Comparison of ENCODE assay signal across 9 mouse cellular contexts in genomic region chr5:128947093-128947492, GRCm38 (mm10). TPM values are rescaled to one million over a fixed set of nuclear protein-coding genes. Genes with fewer than 3 reads are reported as not detected.
DNase-seq lines count a peak whose midpoint lies in the region; ATAC-seq and TF ChIP-seq lines count a peak whose summit lies in the region.
"Had no signal": no experiment of that assay in that cellular context is flagged by ENCODE, and none has a peak within 500 bp of the region (broad histone marks: within the 10 kb centered on the region; RNA-seq: fewer than 3 reads in every experiment).

No protein-coding gene starts in this region.

- peak; percentile 22 for DNase-seq in forebrain, embryonic 10.5 days (ENCODE audit: extremely low spot score, low spot score)
- no peak for DNase-seq in lung, embryonic 14.5 days
- DNase-seq in lung, adult 18-20 months: no peak
- peak; percentile 6 for DNase-seq in splenic B cell, adult 2 months (ENCODE audit: low read depth, low spot score)
- no peak for DNase-seq in left cerebral cortex, postnatal 25 days (ENCODE audit: low spot score in 2 of 2)
- no peak for DNase-seq in layer of hippocampus, adult 18-20 months (ENCODE audit: low spot score in 2 of 2)

- peaks cover 22% of the 10 kb centered on the region for H3K27me3 ChIP-seq in forebrain, embryonic 10.5 days (ENCODE audit: poor library complexity, severe bottlenecking)
- no peaks in the 10 kb centered on the region for H3K27me3 ChIP-seq in forebrain, embryonic 16.5 days (replicated peaks; ENCODE audit: control insufficient read depth, insufficient read depth, low read length)
- H3K27me3 ChIP-seq in lung, embryonic 14.5 days (ENCODE audit: insufficient read depth, low read length): 0 out of 2 replicates have a peak, but pooled peaks cover 4% of the 10 kb centered on the region
- H3K27me3 ChIP-seq in splenic B cell, adult 2 months (ENCODE audit: control insufficient read depth, insufficient read depth, low read length, poor library complexity, severe bottlenecking): no peaks in the 10 kb centered on the region

- no peak for ATAC-seq in forebrain, embryonic 16.5 days
- ATAC-seq in lung, embryonic 14.5 days (ENCODE audit: insufficient read depth): no peak
- peak; percentile 83 for ATAC-seq in common myeloid progenitor, adult 5-6 weeks (replicated peaks; ENCODE audit: low read depth, poor library complexity, severe bottlenecking)

- peaks cover 7% of the 10 kb centered on the region for H3K4me1 ChIP-seq in forebrain, embryonic 10.5 days
- H3K4me1 ChIP-seq in forebrain, embryonic 16.5 days (replicated peaks; ENCODE audit: control insufficient read depth, insufficient read depth, low read length): peaks cover 4% of the 10 kb centered on the region; the same call in 1 of the 2 replicates
- no peaks in the 10 kb centered on the region for H3K4me1 ChIP-seq in lung, embryonic 14.5 days (ENCODE audit: insufficient read depth)
- H3K4me1 ChIP-seq: limb, embryonic 15.5 days had no signal

- intact Hi-C loops in left cerebral cortex, postnatal 25 days (cut with DNase I): no loop called here

- 78% methylated on average over 5 of the region's 5 CpGs for WGBS in forebrain, embryonic 10.5 days
- 78% methylated on average over 5 of the region's 5 CpGs for WGBS in forebrain, embryonic 16.5 days
- 68% methylated on average over 5 of the region's 5 CpGs for WGBS in lung, embryonic 14.5 days

- TF ChIP-seq CTCF in lung, embryonic 14.5 days (IDR thresholded peaks at IDR 0.05; ENCODE audit: low read depth): peak; percentile 44

- no peak overlapping the region for H3K4me3 ChIP-seq in forebrain, embryonic 10.5 days
- no peak overlapping the region for H3K4me3 ChIP-seq in forebrain, embryonic 16.5 days (replicated peaks; ENCODE audit: low read length)
- no peak overlapping the region for H3K4me3 ChIP-seq in lung, embryonic 14.5 days (ENCODE audit: low read depth, low read length)
- H3K4me3 ChIP-seq: limb, embryonic 15.5 days had no signal

- H3K9ac ChIP-seq in forebrain, embryonic 16.5 days (replicated peaks; ENCODE audit: low read depth, low read length): no peak overlapping the region
- H3K9ac ChIP-seq in lung, embryonic 14.5 days: no peak overlapping the region
- H3K9ac ChIP-seq: limb, embryonic 15.5 days had no signal

- no peaks in the 10 kb centered on the region for H3K36me3 ChIP-seq in forebrain, embryonic 10.5 days (replicated peaks)
- no peaks in the 10 kb centered on the region for H3K36me3 ChIP-seq in forebrain, embryonic 16.5 days (ENCODE audit: control insufficient read depth, insufficient read depth)
- H3K36me3 ChIP-seq in lung, embryonic 14.5 days (ENCODE audit: insufficient read depth): no peaks in the 10 kb centered on the region
- no peaks in the 10 kb centered on the region for H3K36me3 ChIP-seq in splenic B cell, adult 2 months (ENCODE audit: control insufficient read depth, insufficient read depth, low read length, poor library complexity, severe bottlenecking)
- H3K36me3 ChIP-seq: limb, embryonic 15.5 days had no signal

- no peak overlapping the region for H3K4me2 ChIP-seq in forebrain, embryonic 16.5 days (ENCODE audit: low read length)
- no peak overlapping the region for H3K4me2 ChIP-seq in lung, embryonic 14.5 days
- H3K4me2 ChIP-seq: limb, embryonic 15.5 days had no signal

- H3K27ac ChIP-seq in forebrain, embryonic 10.5 days: no peak overlapping the region
- no peak overlapping the region for H3K27ac ChIP-seq in forebrain, embryonic 16.5 days (ENCODE audit: low read length)
- no peak overlapping the region for H3K27ac ChIP-seq in lung, embryonic 14.5 days (ENCODE audit: low read depth)
- H3K27ac ChIP-seq: limb, embryonic 15.5 days had no signal

- H3K9me3 ChIP-seq in forebrain, embryonic 10.5 days: peaks cover 5% of the 10 kb centered on the region; the same call in 1 of the 2 replicates
- H3K9me3 ChIP-seq in forebrain, embryonic 16.5 days (ENCODE audit: control insufficient read depth, low read length): no peaks in the 10 kb centered on the region
- no peaks in the 10 kb centered on the region for H3K9me3 ChIP-seq in lung, embryonic 14.5 days (ENCODE audit: low read depth, low read length)
- H3K9me3 ChIP-seq: limb, embryonic 15.5 days had no signal

RNA-seq across cellular contexts. Expression of gene Rimbp2, which starts 6.2 kb away (rescaled TPM):
- 0.27 and 0.70 TPM in 2 replicates for polyA plus RNA-seq in forebrain, embryonic 10.5 days (2016; fragmentation: Nextera tagmentation; extraction: Ambion mirVana)
- 3.0 and 4.1 TPM in 2 replicates for polyA plus RNA-seq in forebrain, embryonic 16.5 days (2015; fragmentation: Nextera tagmentation; extraction: Ambion mirVana)
- polyA plus RNA-seq in lung, embryonic 14.5 days (2014; fragmentation: Nextera tagmentation; extraction: Ambion mirVana): 0.28 TPM in 1 of 2 replicates, not detected in the other
- not detected in 2 replicates for total RNA-seq in common myeloid progenitor, adult 5-6 weeks (2017)
- 100 to 1,000 TPM; 137 to 150 TPM for total RNA-seq in left cerebral cortex, postnatal 25 days (2021)
- total RNA-seq in layer of hippocampus, adult 18-20 months (2021): 100 to 1,000 TPM; 119 to 127 TPM

Comparison
In these comparisons a context has a peak if more than half of its experiments do, and no peak if none do; other contexts are left out.
1. DNase-seq: peak in forebrain, embryonic 10.5 days (single experiment) and splenic B cell, adult 2 months (single experiment); none in lung, embryonic 14.5 days (single experiment), lung, adult 18-20 months (0 of 2), left cerebral cortex, postnatal 25 days (0 of 2) and layer of hippocampus, adult 18-20 months (0 of 2).
2. RNA of gene Rimbp2, which starts 6.2 kb away (total RNA-seq): 137 to 150 TPM in left cerebral cortex, postnatal 25 days and 119 to 127 TPM in layer of hippocampus, adult 18-20 months; not detected in common myeloid progenitor, adult 5-6 weeks; every median in the first group is over 100 times any median in the second.